Mouse (Mus musculus) E14TG2a.4 (cell line): ENCODE data around the gene Gcm1.

Experiments used
- H3K27me3 ChIP-seq: 2 replicates; pipeline ENCODE4 v1.6.1; 2014; ENCODE audit warnings: low read length, control low read depth; ENCODE audit not compliant: insufficient read depth
- H3K36me3 ChIP-seq: 2 replicates; pipeline ENCODE4 v1.6.1; 2014; ENCODE audit warnings: low read length, control low read depth; ENCODE audit not compliant: insufficient read depth
- H3K4me1 ChIP-seq: replicated peaks from 2 replicates; pipeline ENCODE4 v1.6.1; 2014; ENCODE audit warnings: low read depth, low read length, control low read depth
- H3K4me3 ChIP-seq: replicated peaks from 2 replicates; pipeline ENCODE4 v1.5.1; 2014; ENCODE audit warnings: mild to moderate bottlenecking, low read length
- H3K9me3 ChIP-seq: 2 replicates; pipeline ENCODE4 v1.6.1; 2014; ENCODE audit warnings: low read length, control low read depth
- CTCF ChIP-seq: conservative IDR thresholded peaks from 2 replicates; pipeline ENCODE4 v1.5.1; 2014; ENCODE audit warnings: low read length
- NANOG ChIP-seq: IDR thresholded peaks from 2 replicates; pipeline ENCODE4 v1.6.1; 2014; ENCODE audit warnings: borderline replicate concordance, low read length, mixed read lengths
- POU5F1 ChIP-seq: IDR thresholded peaks from 2 replicates; pipeline ENCODE4 v1.6.1; 2014; ENCODE audit warnings: low read length, borderline replicate concordance

Gene Gcm1

GRCm38 (mm10) chr9:78035296-78035695, 16.4 kb upstream of the Gcm1 start:
- Histone ChIP-seq H3K36me3 (no peaks in the 10 kb centered on the region), H3K4me1 (peaks cover 11% of the 10 kb centered on the region), H3K4me3 (no peak overlapping the region), H3K9me3 (no peaks in the 10 kb centered on the region), H3K27me3 (peaks cover 3% of the 10 kb centered on the region; the same call in 1 of the 2 replicates)
- TF ChIP-seq CTCF (peak; percentile 10; the same call in 1 of the 2 replicates), POU5F1 (no peak)

- peaks cover 11% of the 10 kb centered on the region for H3K4me1 ChIP-seq
- no peaks in the 10 kb centered on the region for H3K9me3 ChIP-seq
- H3K4me3 ChIP-seq = no peak overlapping the region
- TF ChIP-seq POU5F1 (no peak), CTCF (no peak), NANOG (no peak)
- no peaks in the 10 kb centered on the region for H3K36me3 ChIP-seq
- peaks cover 5% of the 10 kb centered on the region; the same call in 1 of the 2 replicates for H3K27me3 ChIP-seq
These were observed 15.9 kb upstream of the Gcm1 start for GRCm38 (mm10) chr9:78035831-78036230.

- Histone ChIP-seq H3K36me3 (no peaks in the 10 kb centered on the region), H3K4me3 (no peak overlapping the region), H3K27me3 (peaks cover 19% of the 10 kb centered on the region), H3K4me1 (peaks cover 19% of the 10 kb centered on the region), H3K9me3 (no peaks in the 10 kb centered on the region)
- TF ChIP-seq NANOG (no peak), POU5F1 (no peak), CTCF (peak; percentile 98)
These were observed 12.8 kb upstream of the Gcm1 start for GRCm38 (mm10) chr9:78038755-78039489.

GRCm38 (mm10) chr9:78045171-78045570, 6.6 kb upstream of the Gcm1 start:
- no peak for TF ChIP-seq POU5F1
- no peak for TF ChIP-seq CTCF
- no peak for TF ChIP-seq NANOG
- Histone ChIP-seq H3K27me3 (peaks cover 19% of the 10 kb centered on the region), H3K9me3 (no peaks in the 10 kb centered on the region), H3K36me3 (no peaks in the 10 kb centered on the region), H3K4me1 (peaks cover 52% of the 10 kb centered on the region), H3K4me3 (no peak overlapping the region)

GRCm38 (mm10) chr9:78046755-78047154, 5.0 kb upstream of the Gcm1 start:
- peaks cover 68% of the 10 kb centered on the region for H3K4me1 ChIP-seq
- peaks cover 17% of the 10 kb centered on the region for H3K27me3 ChIP-seq
- H3K4me3 ChIP-seq = peak overlapping the region; percentile 57
- no peaks in the 10 kb centered on the region for H3K9me3 ChIP-seq
- no peaks in the 10 kb centered on the region for H3K36me3 ChIP-seq
- TF ChIP-seq CTCF = 0 out of 2 replicates have a peak, but pooled peaks have one; percentile 10
- TF ChIP-seq POU5F1 = no peak
- TF ChIP-seq NANOG = no peak

GRCm38 (mm10) chr9:78050452-78050970, 1.2 kb upstream of the Gcm1 start:
- no peak for TF ChIP-seq CTCF
- 0 out of 2 replicates have a peak, but pooled peaks have one; percentile 7 for TF ChIP-seq NANOG
- Histone ChIP-seq H3K4me1 (peaks cover 70% of the 10 kb centered on the region), H3K4me3 (no peak overlapping the region), H3K27me3 (peaks cover 3% of the 10 kb centered on the region; the same call in 1 of the 2 replicates), H3K36me3 (no peaks in the 10 kb centered on the region), H3K9me3 (no peaks in the 10 kb centered on the region)

GRCm38 (mm10) chr9:78053821-78054220, 2.1 kb downstream of the Gcm1 start:
- Histone ChIP-seq H3K27me3 (peaks cover 5% of the 10 kb centered on the region; the same call in 1 of the 2 replicates), H3K9me3 (no peaks in the 10 kb centered on the region), H3K4me1 (peaks cover 56% of the 10 kb centered on the region), H3K36me3 (no peaks in the 10 kb centered on the region), H3K4me3 (no peak overlapping the region)
- TF ChIP-seq NANOG (no peak; the same call in 1 of the 2 replicates), POU5F1 (no peak), CTCF (no peak)

GRCm38 (mm10) chr9:78054298-78054697, 2.6 kb downstream of the Gcm1 start:
- no peak for TF ChIP-seq NANOG
- peak; percentile 65 for TF ChIP-seq POU5F1
- TF ChIP-seq CTCF = no peak
- H3K27me3 ChIP-seq = 0 out of 2 replicates have a peak, but pooled peaks cover 4% of the 10 kb centered on the region
- H3K36me3 ChIP-seq = no peaks in the 10 kb centered on the region
- H3K9me3 ChIP-seq = no peaks in the 10 kb centered on the region
- peaks cover 52% of the 10 kb centered on the region for H3K4me1 ChIP-seq
- no peak overlapping the region for H3K4me3 ChIP-seq
